Mouse (Mus musculus): ENCODE results near the gene Sdhaf4. TPM values are rescaled to one million over a fixed set of nuclear protein-coding genes. Genes with fewer than 3 reads are reported as not detected.
"Not testable (repeated sequence)": the region's sequence is repeated elsewhere in the genome, so short reads cannot be mapped to it uniquely, and the experiment has no call there.

Gene Sdhaf4
- 10 to 100 TPM; 50.2 to 56.9 TPM for total RNA-seq (2021)
- long read RNA-seq, experiment 1, transcript Sdhaf4-201 (3 exons, 683 nt), result major isoform, 32 of 49 reads
- long read RNA-seq, experiment 1, partial matches to known transcripts, result 0 of 49 reads
- long read RNA-seq, experiment 1, other reads (novel, unspliced or antisense), result 17 of 49 reads
- long read RNA-seq, experiment 2, transcript Sdhaf4-201 (3 exons, 683 nt), result major isoform, 41 of 54 reads
- long read RNA-seq, experiment 2, partial matches to known transcripts, result 13 of 54 reads
- long read RNA-seq, experiment 2, other reads (novel, unspliced or antisense), result 0 of 54 reads

GRCm38 (mm10) chr1:24005070-24005804 lies at the start of gene Sdhaf4:
Gene Sdhaf4 (minus strand): TSS chr1:24005656.
- peak; percentile 89 to 93 for DNase-seq (ENCODE audit: low spot score in 2 of 2)

GRCm38 (mm10) chr1:24046730-24047510 lies 41.5 kb upstream of the Sdhaf4 start:
- no peak for DNase-seq (ENCODE audit: low spot score in 2 of 2)

GRCm38 (mm10) chr1:24045627-24046026 lies 40.2 kb upstream of the Sdhaf4 start:
- DNase-seq (ENCODE audit: low spot score in 2 of 2), result no peak

- no peak for DNase-seq (ENCODE audit: low spot score in 2 of 2)
These were observed 37.6 kb upstream of the Sdhaf4 start for GRCm38 (mm10) chr1:24043007-24043406.

GRCm38 (mm10) chr1:24033759-24034423 lies 28.4 kb upstream of the Sdhaf4 start:
- no peak for DNase-seq (ENCODE audit: low spot score in 2 of 2)

GRCm38 (mm10) chr1:24010821-24011220 lies 5.4 kb upstream of the Sdhaf4 start:
- no peak for DNase-seq (ENCODE audit: low spot score in 2 of 2)

- no peak for DNase-seq (ENCODE audit: low spot score in 2 of 2)
These were observed 4.6 kb upstream of the Sdhaf4 start for GRCm38 (mm10) chr1:24010016-24010415.

GRCm38 (mm10) chr1:24007621-24008020 lies 2.2 kb upstream of the Sdhaf4 start:
- no peak for DNase-seq (ENCODE audit: low spot score in 2 of 2)

GRCm38 (mm10) chr1:23999318-23999717 lies 6.1 kb downstream of the Sdhaf4 start:
- no peak for DNase-seq (ENCODE audit: low spot score in 2 of 2)

GRCm38 (mm10) chr1:23998866-23999265 lies 6.6 kb downstream of the Sdhaf4 start:
- DNase-seq (ENCODE audit: low spot score in 2 of 2), result no peak

- DNase-seq (ENCODE audit: low spot score in 2 of 2), result no peak
These were observed 7.2 kb downstream of the Sdhaf4 start for GRCm38 (mm10) chr1:23998120-23998810.

GRCm38 (mm10) chr1:23997493-23997892 lies 8.0 kb downstream of the Sdhaf4 start:
- no peak for DNase-seq (ENCODE audit: low spot score in 2 of 2)

GRCm38 (mm10) chr1:23995420-23995819 lies 10.0 kb downstream of the Sdhaf4 start:
- DNase-seq (ENCODE audit: low spot score in 2 of 2), result no peak

GRCm38 (mm10) chr1:23983118-23983517 lies 22.3 kb downstream of the Sdhaf4 start:
- no peak for DNase-seq (ENCODE audit: low spot score in 2 of 2)

- peak; percentile 51 to 68 for DNase-seq (ENCODE audit: low spot score in 2 of 2)
These were observed 27.2 kb downstream of the Sdhaf4 start for GRCm38 (mm10) chr1:23978281-23978680.

GRCm38 (mm10) chr1:23971159-23971558 lies 34.3 kb downstream of the Sdhaf4 start:
- not testable (repeated sequence) for DNase-seq (ENCODE audit: low spot score in 2 of 2)

- no peak for DNase-seq (ENCODE audit: low spot score in 2 of 2)
These were observed 37.3 kb downstream of the Sdhaf4 start for GRCm38 (mm10) chr1:23968027-23968725.

GRCm38 (mm10) chr1:23966226-23966625 lies 39.2 kb downstream of the Sdhaf4 start:
- no peak for DNase-seq (ENCODE audit: low spot score in 2 of 2)

- DNase-seq (ENCODE audit: low spot score in 2 of 2), result no peak
These were observed 46.1 kb downstream of the Sdhaf4 start for GRCm38 (mm10) chr1:23959415-23959732.
